Mouse (Mus musculus) myocyte (in vitro differentiated cells): ENCODE data around the gene Ndufa6.

Experiments
- CEBPB ChIP-seq: IDR thresholded peaks from 2 replicates; pipeline ENCODE4 v1.6.1; 2011; ENCODE audit warnings: mild to moderate bottlenecking, moderate library complexity; ENCODE audit not compliant: poor library complexity, insufficient read depth, severe bottlenecking
- MAX ChIP-seq: IDR thresholded peaks from one replicate; pipeline ENCODE4 v1.6.1; 2011; ENCODE audit warnings: low read depth, mild to moderate bottlenecking, control low read depth
- POLR2A ChIP-seq: IDR thresholded peaks from one replicate; pipeline ENCODE4 v1.6.1; 2011; ENCODE audit warnings: low read depth, mild to moderate bottlenecking, control low read depth, moderate library complexity; ENCODE audit not compliant: insufficient read length
- POLR2AphosphoS2 ChIP-seq: IDR thresholded peaks from one replicate; pipeline ENCODE4 v1.6.1; 2011; ENCODE audit warnings: low read depth, control low read depth; ENCODE audit not compliant: insufficient read length

DNA sequence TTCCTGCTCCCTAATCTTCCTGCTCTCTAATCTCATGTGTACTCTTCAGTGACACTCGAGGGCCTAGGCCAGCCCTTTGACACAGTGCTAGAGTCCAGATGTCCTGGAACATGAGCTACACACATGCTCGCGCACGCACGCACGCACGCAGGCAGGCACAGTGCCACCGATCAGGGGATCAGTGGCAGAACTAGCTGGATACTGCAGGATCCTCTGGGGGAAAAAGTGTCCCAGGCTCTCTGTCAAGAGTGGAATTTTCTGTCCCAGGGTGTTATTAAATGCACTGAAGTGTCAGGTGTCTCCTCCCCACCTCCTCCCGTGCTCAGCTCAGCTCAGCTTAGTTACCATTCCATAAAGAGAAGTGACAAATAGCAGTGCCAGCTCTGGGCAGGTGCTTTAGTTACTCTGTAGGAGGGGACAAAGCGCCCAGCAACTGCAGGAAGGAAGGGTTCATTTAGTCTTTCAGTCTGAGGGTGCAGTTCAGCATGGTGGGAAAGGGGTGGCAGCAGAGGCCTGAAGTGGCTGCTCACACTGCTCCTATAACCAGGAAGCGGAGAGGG lies 7.4 kb upstream of the Ndufa6 start:
- TF ChIP-seq MAX (no peak), CEBPB (no peak), POLR2AphosphoS2 (no peak), POLR2A (no peak)
